Mouse (Mus musculus): ENCODE results near the gene Tex35. TPM values are rescaled to one million over a fixed set of nuclear protein-coding genes. Genes with fewer than 3 reads are reported as not detected.

Gene Tex35
- polyA plus RNA-seq (2012; rRNA removed): not detected in 2 replicates

GRCm38 (mm10) chr1:157108580-157108979, at the start of gene Tex35:
Tex35 (minus strand) TSS chr1:157108680.

Other genes starting within 250 kb of the Tex35 start
- 8.1 and 11.7 TPM in 2 replicates for gene Ralgps2, start 169.1 kb downstream of the Tex35 start, polyA plus RNA-seq (2012; rRNA removed)

Data from ovary, adult 2 months (tissue).